Mouse (Mus musculus) urinary bladder, adult 2 months (tissue): ENCODE measurements around the gene Smchd1. TPM values are rescaled to one million over a fixed set of nuclear protein-coding genes. Genes with fewer than 3 reads are reported as not detected.
"Not testable (repeated sequence)": the region's sequence is repeated elsewhere in the genome, so short reads cannot be mapped to it uniquely, and the experiment has no call there.

Experiments used
- DNase-seq: peaks from one replicate; pipeline ENCODE4 v3.0.0; 2022; ENCODE audit warnings: low spot score
- polyA plus RNA-seq: library from polyadenylated mRNA; depleted of rRNA; stranded (reverse); fragments of >200 nt; gene quantifications from 2 replicates; pipeline ENCODE4 v1.2.3, GENCODE M21; 2012

The Smchd1 gene
- polyA plus RNA-seq, 1 experiment = 26.4 TPM

DNA sequence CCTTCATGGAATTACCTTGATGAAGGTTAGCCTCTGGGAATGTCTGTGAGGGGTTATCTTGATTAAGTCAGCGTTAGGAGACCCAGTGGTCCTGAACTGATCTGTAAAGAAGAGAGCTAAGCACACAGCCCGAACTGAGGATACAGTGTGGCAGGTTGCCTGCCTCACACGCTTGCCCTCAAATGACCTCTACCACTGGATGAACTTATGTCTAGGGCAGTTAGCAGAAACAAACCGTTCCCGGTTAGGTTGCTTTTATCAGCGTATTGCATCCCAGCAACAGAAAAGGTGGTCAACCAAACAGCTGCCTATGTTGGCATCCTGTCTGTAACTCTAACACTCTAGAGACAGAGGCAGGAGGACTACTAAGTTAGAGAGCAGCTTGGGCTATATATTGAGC, 30.0 kb downstream of the Smchd1 start:
- DNase-seq = no peak

DNA sequence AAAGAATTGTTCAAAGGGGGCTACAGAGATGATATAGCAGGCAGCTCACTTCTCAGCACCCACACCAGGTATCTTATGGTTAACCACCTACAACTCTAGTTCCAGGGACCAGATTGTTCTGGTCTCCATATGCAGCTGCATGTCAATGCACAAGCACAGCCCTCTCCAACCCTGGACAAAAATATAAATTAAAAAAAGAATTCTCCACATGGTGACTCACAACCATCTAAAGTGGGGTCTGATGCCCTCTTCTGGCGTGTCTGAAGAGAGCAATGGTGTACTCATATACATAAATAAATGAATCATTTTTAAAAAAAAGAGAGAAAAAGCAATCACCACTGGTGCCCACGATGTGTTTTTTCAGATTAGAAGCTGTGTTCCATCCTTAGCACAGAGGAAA, 30.4 kb downstream of the Smchd1 start:
- DNase-seq = no peak

DNA sequence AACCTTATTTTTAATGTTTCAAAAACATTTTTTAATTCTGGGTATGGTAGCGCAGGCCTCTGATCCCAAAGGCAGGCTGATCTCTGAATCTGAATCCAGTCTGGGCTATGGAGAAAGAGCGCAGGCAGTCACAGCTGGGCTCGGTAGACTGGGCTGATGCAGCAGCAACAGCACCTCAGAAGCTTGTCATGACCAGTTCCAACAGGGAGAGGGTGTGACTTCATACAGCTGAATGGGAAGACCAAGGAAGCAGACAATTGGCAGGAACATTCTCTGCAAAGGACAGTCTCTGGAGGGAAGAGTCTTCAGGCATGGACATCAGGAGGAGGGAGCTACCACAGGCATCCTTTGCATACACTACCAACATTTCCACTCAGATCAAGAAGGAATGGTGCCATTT, 31.0 kb downstream of the Smchd1 start:
- DNase-seq = no peak

DNA sequence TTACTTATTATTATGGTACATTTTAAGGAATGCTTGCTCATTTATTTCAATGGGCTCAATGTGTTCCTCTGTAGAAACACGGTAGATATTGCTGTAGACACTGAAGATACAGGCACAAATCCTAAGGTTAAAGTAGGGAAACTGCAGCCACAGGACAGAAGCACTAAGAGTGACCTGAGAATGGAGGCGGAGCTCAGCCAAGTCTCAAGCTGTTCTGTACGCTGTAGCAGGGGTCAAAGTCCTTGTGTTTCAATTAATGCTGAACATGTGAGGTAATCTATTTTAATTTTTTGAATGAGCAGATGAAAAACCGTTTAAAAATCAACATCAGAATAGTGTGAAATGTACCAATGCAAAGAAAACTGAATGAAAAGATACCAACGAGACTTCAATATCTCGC, 31.9 kb downstream of the Smchd1 start:
- DNase-seq = no peak

DNA sequence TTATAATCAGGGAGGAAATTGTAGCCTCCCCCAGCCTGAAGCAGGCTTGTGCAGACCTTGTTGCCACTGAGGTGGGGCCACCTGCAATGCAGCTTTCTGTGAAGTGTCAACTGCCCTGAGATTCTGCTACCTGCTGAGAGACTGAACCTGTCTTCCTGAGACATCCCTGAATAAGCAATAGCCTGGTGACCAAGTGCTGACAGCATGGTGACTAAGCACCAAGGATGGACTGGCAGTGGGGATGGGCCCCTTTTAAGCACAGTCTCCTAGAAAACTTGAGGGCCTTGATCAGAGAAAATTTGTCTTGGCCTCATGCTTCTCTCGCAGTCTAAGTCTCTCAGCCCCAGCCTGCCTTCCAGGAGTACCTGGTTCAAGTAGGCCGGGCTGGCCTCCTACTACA, 52.6 kb downstream of the Smchd1 start:
- not testable (repeated sequence) for DNase-seq

DNA sequence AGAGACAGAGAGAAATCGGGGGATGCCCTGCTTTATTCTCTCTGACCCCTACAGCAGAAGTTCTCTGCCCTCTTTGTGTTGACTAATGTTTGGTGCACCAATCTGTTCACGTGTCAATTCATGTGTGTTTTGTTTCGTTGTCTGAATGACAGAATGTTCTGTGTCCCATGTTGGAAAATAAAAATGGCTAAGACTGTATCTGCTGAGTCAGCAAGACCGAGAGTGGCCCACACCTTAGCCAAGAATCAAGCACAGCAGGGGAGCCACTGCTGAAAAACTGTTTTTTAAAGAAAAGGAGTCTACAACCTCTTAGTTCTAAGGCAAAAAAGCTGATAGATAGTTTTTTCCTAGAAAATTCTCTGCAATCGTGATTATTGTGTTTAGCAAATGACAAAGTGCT, 55.7 kb downstream of the Smchd1 start:
- DNase-seq = not testable (repeated sequence)

DNA sequence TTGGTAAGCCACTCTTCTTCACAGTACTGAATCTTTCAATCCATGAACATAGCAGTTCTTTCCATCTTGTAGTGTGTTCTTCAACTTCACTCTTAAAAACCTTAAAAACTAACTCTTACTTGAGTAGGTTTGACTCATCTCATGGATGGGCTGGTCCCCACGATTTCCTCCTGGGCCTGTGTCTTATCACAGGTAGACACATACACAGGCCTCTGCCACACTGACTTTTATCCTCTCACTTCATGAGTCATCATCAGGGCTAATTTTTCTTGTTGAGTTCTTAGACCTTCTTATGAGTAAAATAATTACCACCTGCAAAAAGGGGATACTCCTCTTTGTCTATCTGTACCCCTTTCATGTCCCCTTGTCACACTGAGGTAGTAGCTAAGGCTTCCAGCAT, 58.1 kb downstream of the Smchd1 start:
- DNase-seq = no peak

DNA sequence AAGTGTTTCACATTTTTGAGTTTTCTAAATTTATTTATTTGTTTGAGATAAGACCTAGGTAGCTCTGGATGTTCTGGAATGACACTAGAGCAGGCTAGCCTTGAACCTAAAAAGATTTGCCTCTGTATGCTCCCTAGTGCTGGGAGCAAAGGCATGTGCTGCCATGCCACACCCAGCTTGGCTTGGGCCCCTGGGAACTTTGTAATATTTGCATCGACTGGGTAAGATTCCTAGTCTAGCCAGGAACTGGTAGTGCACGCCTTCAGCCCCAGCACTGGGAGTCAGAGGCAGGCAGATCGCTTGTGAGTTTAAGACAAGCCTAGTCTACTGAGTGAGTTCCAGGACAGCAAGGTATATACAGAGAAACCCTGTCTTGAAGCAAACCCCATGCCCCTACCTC, 87.7 kb downstream of the Smchd1 start:
- DNase-seq = no peak

DNA sequence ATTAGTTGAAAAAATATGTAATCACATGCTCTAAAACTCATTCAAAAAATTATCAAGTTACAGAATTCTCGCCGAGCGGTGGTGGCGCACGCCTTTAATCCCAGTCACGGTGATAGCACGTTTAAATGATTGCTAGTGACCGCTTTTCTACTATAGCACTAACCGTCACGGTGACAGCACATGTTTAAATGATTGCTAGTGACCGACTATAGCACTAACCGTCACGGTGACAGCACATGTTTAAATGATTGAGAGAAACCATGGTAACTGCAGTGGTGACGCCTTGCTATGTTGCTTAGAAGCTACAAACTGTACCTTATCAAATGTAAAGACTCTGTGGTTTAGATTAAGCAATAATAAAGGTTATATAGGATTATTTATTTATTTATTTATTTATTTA, 94.8 kb downstream of the Smchd1 start:
- no peak for DNase-seq

DNA sequence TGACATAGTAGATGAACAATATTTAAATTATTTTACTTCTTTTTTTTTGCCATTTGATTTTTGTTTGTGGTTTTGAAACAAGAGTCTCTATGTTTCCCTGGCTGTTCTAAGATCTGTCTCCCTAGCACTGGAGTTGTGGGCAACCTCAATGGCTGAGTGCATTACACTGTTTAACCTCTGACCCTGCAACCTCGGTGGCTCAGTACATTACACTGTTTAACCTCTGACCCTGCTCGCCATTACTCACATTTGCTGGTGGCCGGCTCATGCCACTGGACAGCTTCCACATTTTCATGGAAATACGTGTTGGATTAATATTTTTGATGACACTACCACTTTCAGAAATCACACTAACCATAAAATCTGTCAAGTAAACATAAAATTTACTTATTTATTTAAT, 97.2 kb downstream of the Smchd1 start:
- no peak for DNase-seq

DNA sequence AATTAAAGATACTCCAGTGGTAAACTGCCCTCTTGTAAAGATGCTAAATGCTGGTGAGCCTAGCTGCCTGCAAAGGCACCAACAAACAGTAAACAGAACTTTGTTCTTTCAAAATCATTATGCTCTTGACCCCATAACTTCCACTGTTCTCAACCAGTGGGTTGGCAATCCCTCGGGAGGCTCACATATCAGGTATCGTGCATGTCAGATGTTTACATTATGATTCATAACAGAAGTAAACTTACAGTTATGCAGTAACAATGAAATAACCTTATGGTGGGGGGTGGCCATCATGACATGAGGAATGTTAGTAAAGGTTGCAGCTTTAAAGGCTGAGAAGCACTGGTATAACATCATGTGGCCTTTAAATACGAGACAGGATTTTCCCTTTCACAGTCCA, 119.6 kb downstream of the Smchd1 start:
- DNase-seq = no peak

DNA sequence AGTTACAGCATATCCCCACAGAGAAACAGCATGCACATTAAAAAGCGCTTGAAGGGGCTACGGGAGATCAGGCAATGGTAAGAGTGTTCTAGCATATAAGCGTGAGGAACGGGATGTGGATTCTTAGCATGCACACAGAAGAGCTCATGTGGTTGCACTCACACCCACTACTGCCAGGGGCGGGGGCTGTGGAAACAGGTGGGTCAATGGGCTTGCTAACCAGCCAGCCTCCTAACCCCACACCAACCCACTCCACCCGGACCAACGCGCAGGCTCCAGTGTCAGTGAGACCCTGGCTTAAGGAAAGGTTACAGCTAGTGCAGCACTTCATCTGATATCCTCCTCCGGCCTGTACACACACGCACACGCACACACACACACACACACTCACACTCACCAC, 120.9 kb downstream of the Smchd1 start:
- no peak for DNase-seq

DNA sequence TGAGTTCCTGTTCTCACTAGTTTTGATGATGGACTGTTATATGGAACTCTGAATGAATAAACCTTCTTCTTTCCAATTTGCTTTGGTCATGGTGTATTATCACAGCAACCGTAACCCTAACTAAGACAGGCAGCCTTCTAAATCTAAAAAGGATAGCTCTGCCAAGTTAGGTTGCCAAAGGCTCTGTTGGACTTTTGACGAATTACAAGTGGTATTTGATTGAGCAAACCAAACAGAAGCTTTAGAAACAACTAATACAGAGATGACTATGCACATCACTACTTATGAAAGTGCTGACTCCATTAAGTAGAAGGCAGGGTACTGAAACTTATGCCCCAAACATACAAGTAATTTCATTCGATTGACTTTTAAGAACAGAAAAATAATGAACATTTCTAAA, 127.0 kb downstream of the Smchd1 start:
- DNase-seq = no peak

DNA sequence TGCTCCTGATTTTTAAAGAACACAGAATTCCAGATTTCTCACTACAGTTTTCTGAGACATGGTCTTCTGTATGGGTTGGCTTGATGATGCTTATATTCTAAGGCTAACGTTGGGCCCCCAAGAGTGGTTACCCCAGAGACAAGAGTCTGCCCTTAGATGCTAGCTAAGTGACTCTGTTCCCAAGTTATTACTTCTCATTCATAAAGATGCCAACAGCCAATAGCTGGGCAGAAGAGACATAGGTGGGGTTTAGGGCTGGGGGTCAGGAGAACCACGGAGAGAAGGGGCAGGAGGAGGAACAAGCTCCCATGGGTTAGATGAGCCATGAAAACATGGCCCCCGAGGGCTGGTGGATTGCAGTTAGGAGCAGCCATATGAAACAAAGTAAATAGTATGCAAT, 133.1 kb downstream of the Smchd1 start:
- DNase-seq = no peak

DNA sequence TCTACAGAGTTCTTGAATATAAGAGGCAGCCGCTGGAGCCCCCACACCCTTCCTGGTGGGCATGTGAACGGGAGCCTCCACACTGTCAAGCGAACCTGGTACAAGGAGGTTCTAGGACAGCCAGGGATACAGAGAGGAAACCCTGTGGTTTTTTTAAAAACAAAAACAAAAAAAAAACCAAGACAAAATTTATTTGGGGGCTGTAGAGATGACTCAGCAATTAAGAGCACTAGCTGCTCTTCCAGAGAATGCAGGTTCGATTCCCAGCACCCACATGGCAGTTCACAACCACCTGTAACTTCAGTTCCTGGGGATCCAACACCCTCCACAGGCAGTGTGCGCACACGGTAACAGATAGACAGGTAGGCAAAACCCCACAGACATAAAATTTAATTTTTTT, 136.5 kb downstream of the Smchd1 start:
- no peak for DNase-seq

DNA sequence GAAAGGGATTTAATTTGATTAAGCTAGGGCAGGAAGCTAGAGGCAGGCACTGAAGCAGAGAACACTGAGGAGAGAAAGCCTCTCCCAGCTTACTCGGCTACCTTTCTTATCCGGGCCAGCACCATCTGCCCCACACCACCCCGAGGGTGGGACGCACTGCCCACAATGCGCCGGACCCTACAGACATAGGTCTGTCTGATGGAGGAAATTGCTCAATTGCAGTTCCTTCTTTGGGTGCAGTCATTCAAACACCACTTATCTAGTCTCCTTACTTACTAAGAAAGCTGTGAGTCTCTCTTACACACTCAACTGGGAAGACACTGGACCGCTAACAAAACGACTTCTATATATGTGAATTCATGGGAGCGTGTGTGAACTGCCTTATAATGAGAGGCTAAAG, 137.6 kb downstream of the Smchd1 start:
- no peak for DNase-seq

DNA sequence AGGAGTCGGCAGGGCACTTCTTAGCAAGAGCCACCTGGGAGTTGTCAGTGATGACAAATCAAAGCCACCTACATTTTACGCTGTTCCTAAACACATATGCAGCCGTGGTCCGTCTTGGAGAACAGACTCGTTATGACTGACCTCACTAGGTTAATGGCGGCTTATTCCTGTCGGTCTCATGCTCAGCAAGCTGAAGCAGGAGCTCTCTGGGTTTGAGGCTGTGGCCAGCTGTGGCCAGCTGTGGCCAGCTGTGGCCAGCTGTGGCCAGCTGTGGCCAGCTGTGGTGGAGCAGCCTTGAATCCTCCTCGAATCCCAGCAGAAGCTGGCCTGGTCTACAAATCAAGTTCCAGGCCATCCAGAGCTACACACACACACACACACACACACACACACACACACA, 138.7 kb downstream of the Smchd1 start:
- DNase-seq = no peak

DNA sequence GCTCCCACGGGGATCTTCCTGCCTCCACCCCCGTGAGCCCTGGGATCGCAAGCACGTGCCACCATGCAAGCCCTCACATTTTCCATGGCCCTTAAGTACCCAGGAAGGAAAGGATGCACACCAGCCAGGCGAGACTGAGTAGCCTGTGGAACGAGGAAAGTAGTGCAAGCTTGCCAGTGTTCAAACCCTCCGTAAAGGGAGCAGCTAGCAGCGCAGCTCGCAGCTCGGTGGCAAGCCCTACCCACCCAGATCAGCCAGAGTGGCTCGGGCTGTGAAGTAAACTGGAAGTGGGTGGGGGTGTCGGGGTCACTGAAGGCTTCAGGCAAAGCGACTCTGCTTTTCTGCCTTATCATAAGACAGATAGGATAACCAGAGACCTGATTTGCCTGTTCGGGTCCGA, 142.8 kb downstream of the Smchd1 start:
- no peak for DNase-seq

DNA sequence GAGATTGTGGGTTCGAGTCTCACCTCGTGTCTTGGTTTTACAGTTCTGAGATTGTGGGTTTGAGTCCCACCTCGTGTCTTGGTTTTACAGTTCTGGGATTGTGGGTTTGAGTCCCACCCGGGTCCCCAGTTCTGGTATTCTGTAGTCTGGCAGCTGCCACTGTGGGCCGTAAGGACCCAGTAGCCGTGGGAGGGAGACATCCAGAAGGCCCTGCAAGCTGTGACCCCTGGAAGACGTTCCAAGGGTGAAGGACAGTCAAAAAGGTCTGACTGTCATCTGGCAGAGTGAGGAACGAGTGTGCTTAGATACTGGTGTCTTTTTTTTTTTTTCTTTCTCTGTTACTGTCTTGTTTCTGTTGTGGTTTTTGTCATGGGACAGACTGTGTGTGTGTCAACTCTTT, 154.4 kb downstream of the Smchd1 start:
- not testable (repeated sequence) for DNase-seq

DNA sequence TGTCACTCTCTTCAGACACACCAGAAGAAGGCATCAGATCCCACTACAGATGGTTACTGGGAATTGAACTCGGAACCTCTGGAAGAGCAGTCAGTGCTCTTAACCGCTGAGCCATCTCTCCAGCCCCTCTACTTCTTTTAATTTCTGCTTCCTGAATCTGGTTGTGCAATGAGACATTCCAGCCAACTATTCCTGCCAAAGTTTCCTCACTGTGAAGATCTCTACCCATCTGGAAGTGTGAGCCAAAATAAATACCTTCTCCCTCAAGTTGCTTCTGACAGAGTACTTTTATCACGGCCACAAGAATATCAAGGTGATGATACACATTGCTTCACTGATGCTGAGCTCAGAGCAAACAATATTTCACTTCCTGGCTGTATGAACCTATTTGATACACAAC, 155.8 kb downstream of the Smchd1 start:
- DNase-seq = no peak

DNA sequence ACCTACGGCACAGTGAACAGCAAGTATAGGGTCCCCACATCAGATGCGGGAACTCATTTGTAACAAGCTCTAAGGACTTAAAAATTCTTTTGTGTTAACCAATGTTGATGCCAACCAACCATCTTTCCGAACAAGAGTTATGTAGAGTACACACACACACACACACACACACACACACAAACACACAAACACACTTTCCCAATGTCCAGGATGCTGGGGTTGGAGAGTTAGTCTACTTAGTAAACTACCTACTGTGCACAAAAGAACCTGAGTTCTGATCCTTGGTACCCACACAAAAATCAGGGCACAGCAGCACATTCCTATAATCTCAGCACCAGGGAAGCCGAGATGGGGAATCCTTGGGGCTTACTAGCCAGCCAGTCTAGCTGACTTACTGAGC, 157.6 kb downstream of the Smchd1 start:
- DNase-seq = no peak

DNA sequence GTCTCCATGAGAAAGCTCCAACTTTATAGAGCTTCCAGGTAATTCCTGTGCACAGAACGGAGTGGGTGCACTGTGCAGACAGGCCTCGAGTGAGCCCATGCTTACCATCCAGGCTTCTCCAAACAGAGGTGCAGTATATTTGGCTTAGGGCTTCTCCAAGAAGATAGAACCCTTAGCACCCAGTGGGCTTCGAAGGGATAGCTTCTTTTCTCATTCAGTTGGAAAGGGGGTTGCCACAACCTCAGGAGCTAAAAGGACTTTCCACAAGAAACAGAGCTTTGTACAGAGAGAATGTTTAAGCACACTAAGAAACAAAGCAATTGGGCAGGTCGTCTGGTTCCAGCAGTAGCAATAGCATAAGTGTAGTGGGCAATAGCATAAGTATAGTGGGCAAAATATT, 160.8 kb downstream of the Smchd1 start:
- no peak for DNase-seq

DNA sequence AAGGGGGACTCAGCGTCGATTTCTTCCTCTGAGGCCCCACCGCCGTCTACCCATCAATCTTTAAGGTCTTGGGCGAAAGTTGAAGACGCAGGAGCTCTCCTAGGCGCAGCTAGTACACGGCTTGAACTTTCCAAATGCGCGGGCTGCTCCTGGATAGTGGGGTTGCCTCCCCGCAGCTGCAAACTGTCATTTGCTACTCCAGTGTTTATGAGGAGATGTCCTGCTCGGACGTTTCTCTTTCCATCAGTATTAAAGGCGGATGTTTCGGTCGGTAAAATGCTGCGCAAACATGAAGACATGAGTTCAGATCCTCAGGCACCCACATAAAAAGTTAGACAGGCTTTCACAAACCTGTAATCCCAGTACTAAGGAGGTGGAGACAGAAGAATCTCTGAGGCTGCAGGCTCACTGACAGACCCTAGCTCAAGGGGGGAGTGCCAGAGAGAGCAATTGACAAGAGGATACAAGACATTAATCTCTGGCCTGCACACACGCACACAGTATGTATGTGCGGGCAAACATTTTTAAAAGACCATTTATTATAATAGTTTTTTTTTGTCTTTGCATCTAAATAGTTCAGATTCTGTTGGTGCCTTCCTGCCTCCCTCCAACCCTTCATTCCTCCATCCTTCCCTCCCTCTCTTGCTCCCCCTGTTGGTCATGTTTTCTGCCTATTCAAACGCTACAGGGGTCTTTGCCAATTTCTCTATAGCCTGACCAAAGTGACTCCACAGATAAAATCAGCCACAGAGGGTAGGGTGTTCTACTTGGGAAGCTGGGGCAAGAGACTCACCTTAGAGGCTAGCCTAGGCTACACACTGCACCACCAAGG, 163.6 kb downstream of the Smchd1 start, which contains the start of gene Emilin2:
Gene Emilin2, minus strand, starts transcription at position 639 of the 832 bp plus-strand sequence.
- DNase-seq = no peak
